Mouse (Mus musculus) ovary, postnatal 36 days (tissue): ENCODE measurements around the gene Cacng6.

Experiments used
- DNase-seq: peaks from one replicate; pipeline ENCODE4 v3.0.0; 2022; ENCODE audit warnings: low spot score, mixed read lengths

Cacng6 gene

DNA sequence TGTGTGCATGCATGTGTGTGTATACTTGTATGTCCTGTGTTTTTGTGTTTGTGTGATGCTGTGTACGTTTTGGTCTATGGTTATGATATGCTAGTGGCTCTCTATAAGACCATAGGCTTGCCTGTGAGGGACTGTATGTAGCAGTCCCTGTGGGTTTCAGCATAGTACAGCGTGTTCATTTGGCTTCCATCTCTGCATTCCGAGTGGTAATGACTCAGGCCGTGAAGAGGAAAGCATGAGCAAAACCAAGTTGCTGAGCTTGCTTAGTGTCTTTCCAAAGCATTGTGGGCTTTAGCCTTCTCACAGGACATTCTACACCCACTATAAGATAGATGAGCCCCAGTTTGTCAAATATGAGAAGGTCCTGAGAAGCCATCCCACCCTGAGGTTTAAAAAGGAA, 39.3 kb downstream of the Cacng6 start:
- DNase-seq, result no peak

DNA sequence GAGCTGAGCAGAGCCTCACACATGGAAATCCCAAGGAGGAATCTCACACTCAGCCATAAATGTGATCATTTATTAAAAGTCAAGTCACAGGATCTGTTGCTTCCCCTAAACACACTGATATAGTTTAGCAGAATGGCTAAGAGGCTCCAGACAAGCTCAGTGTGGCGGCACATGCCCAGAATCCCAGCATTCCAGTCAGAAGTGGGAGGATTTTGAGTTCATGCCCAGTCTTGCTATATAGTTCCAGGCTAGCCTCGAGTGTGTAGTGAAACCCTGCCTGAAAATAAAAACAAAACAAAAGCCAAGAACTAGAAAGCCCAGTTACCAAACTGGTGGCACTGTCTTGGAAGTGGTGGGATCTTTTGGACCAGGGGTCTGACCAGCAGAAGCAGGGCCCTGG, 44.6 kb downstream of the Cacng6 start:
- no peak for DNase-seq

DNA sequence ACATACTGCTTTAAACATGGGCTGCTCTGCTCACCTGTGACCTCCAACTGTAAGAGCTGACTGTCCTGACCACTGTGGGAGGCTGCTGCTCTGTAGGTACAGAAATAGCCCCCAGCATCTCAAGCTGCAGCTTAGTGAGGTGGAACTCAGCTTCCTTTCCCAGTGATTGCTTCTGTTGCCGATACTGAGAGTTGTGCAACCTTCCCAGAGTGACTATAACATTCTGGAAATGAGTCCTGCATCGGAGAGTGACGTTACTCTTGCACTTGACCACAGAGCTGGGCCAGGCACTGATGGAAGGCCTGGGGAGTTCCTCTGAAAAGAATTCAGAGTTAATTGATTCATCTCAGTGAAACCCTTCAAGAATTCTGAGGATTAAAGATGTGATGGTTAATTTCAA, 48.8 kb downstream of the Cacng6 start:
- DNase-seq, result no peak

DNA sequence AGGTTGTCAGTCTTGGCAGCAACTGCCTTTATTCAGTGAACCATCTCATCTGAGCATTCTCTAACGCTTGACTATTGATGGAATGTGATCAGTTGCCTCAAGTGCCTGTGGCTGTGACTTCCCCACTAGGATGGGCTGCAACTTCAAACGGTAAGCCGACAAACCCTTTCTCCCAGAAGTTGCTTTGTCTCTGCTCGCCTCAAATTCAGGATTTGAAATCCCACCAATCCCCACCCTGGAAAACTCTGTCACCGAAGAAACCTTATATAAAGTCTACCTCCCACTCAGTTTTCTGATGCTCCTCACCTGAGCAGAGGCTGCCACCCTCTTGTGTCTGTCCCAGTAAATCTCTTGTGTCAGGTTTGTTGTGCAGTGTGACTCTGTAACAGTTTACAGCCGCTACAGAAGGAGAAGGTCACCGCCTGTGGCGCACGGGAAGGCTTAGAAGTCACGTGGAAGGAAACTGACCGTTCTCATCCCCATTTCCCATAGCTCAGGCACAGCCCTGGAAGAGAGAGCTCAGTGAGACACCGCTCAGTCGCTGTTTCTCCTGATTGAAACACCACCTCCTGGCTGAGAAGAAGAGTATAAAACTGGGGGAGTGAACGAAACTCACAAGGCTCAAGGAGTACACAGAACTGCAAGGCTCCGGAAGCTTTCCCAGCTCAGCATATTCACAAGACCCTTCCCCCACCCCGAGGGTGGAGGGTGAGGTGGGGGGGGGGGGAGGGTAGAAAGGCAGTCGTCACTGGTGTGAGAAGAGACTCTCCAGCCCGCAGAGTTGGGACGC, 50.5 kb downstream of the Cacng6 start:
- no peak for DNase-seq

DNA sequence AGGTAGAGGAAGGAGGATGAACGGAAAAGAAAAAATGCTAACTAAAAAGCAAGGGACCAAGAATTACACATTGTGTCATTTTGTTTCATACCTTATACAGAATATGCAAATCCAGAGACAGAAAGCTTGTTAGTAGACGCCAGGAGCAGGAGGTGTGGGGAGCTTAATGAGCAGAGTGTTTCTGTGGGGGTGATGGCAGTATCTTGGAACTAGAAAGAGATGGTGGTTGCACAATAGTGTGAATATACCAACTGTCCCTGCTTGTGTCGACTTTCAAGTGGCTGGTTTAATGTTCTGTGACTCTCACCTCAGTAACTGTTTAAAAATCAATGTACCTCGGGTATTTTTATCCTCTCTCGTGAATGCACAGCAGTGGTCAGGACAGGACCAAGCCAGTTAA, 52.7 kb downstream of the Cacng6 start:
- DNase-seq, result no peak

DNA sequence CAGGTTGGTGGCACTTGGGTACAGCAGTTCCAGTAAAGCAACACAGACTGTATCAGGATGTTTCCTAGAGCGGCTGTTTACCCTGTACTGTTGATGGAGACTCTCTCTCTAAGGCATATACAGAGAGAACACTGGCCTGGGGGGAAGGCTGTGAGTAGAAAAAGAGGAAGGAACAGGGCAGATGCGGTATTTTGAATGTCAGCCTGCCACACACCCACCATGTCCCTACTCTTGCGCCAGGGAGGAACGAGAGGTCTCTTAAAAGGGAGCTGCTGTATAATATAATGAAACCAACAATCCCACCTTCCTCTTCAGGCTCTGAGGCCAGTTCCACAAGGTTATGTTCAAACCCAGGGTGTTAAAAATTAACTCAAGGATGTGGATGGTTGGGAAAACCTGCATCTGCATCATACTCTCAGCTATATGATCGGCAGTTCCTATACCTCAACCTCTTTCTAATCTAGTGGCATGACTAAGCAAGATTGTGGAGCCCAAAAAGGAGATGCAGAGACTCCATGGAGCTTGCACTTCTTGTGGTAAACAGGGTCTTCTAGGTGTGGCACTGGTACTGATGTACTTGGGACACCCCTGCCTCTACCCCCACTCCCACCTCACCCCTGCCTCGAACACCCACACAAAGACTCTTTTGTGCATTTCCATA, 58.1 kb downstream of the Cacng6 start:
- DNase-seq, result no peak
